Mouse (Mus musculus) testis, postnatal 14 days (tissue): ENCODE results near the gene Tmem26.

ENCODE experiments used
- DNase-seq: peaks from one replicate; pipeline ENCODE4 v3.0.0; 2021; ENCODE audit warnings: low spot score

The Tmem26 gene

GRCm38 (mm10) chr10:68750921-68751320 lies 27.5 kb downstream of the Tmem26 start:
- no peak for DNase-seq

DNA sequence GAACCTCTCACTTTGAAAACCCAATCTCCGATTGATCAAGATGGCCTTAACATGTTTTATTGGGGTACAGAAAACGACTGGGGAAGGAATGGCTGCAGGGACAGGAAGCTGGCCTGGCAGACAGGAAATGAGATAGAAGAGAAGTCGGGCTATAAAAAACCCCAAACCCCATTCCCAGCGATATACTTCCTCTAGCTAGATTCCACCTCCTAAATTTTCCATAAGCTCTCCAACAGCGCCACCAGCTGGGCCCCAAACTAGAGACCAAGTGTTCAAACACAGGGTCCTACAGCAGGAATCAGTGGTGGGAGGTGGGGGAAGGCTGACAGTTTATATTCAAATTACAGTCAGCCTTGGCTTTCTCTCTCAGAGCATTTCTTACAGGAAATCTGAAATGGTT lies 35.8 kb downstream of the Tmem26 start:
- DNase-seq = no peak

DNA sequence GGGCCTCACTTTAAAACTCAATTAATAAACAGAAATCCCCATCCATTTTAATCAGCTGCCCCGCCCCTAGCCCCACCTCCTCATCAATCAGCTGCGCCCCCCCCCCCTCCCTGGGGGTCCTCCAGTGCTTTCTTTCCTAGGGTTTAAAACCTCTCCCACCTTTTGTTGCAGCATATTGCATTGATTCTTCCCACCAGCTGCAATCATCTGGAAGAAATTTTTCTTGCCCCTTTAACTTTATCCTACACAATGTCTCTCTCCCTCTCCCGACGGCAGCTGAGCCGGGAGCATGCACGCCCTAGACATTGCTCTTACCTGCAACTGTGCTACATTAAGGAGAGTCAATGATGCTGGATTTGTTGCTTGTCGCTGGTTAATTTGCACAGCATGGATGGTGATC lies 36.3 kb downstream of the Tmem26 start:
- DNase-seq = no peak

GRCm38 (mm10) chr10:68781067-68781868 lies 57.8 kb downstream of the Tmem26 start:
- no peak for DNase-seq

DNA sequence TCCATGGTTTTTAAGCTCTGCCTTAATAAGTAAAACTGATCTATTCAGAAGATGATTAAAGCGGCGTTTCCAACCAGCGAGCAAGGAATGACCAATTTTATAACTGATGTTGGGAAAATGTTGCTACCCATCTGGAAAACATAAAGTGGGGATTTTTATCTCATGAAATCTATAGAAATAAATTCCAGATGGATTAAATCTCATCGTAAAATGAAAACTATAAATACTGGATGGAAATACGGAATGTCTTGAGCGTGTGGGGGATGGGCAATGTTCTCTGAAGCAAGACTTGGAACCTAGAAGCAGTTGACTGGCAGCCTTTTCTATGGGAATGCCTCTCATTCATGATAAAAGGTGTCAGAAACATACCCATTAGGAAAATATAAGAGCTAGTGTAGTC lies 59.3 kb downstream of the Tmem26 start:
- DNase-seq = no peak

DNA sequence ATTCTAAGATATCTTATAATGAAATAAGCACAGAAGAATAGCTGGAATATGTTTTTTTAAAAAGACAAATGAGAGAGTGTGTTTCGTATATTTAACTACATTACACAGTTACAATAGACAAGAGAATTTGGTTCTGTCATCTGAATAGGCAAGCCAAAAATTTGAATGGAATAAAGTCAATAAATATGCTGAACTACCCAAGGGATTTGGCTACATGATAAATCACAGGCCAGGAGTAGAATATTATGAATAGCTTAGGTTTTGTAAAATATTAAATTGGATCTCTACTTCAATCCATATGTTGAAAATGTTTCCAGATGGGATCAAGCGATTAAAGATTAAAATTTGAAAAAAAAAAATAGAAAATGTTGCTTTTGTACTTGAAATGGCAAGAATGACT lies 60.4 kb downstream of the Tmem26 start:
- no peak for DNase-seq

DNA sequence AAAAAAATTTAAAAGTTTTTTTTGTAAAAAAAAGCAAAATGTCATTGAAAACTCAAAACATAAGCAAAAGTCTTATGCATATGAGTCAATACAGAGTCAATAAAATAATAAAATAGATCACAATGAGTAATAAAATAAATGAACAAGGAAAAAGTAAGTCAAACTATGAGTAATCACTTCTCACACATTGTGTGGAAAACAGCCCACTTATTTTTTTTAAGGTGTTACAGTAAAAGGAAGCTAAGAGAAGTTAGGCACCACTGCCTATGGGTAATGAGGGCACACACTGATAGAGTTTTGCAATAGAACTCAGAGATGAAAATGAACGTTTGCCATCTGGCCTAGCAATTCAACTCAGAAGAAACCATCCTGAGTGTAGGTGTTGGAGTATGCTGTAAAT lies 61.0 kb downstream of the Tmem26 start:
- DNase-seq = no peak

DNA sequence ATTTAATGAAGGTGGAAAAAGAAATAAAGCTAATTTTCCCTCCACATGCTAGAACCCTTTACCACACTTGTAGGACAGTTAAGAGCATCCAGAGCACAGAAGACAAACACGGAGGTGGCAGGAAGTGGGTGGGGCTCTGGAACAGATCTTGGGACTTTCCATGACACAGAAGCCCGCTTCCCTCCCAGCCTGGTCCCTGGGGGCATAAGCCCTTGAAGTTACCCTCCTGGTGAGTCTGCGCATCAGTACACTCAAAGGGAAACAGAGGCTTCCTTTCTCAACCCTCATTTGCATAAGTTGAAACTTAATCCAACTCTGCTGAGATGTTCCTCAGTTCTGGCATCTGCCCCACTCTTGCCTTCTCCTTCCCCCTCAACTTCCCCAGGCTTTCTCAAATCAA lies 72.0 kb downstream of the Tmem26 start:
- DNase-seq = peak; percentile 16

DNA sequence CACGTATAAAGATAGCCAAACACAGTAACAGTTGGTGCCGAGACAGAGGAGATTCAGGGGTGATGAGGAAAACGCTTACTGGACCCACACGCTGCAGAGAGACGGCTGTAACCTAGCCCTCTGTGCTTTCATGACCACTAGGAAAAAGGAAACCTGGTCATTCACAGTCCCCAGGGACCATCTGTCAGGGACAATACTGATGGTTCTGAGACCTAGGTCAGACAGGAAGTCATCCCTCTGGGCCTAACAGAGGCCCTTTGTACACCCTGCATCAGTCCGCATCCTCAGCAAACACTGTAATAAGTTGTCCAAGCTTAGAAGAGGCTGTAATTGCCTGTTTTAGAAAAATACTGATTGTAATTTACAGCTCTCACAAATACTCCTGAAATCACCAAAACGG lies 76.4 kb downstream of the Tmem26 start:
- DNase-seq = no peak

DNA sequence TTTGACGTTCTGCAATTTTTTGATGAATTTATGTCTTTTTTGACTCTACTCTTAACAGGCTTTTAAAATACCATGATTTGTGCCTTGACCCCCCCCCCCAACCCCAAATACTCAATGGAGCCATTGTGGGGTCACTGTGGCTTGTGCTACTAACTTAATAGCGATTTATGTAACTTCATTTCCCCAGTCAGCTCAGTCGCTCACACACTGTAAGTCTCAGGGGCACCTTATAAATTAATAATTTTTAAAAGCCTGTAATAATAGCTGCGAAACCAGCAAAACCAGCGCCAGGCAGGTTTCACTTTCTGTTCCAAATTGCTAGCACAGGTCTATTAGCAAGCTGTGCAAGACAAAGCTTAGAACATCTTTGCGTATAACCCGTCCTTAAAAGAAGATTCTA lies 76.9 kb downstream of the Tmem26 start:
- DNase-seq = no peak

- DNase-seq = no peak
Observed at GRCm38 (mm10) chr10:68806328-68806727, 82.9 kb downstream of the Tmem26 start.

- DNase-seq = peak; percentile 16
Observed at GRCm38 (mm10) chr10:68810958-68811357, 87.5 kb downstream of the Tmem26 start.

GRCm38 (mm10) chr10:68812699-68813098 lies 89.3 kb downstream of the Tmem26 start:
- DNase-seq = peak; percentile 6

DNA sequence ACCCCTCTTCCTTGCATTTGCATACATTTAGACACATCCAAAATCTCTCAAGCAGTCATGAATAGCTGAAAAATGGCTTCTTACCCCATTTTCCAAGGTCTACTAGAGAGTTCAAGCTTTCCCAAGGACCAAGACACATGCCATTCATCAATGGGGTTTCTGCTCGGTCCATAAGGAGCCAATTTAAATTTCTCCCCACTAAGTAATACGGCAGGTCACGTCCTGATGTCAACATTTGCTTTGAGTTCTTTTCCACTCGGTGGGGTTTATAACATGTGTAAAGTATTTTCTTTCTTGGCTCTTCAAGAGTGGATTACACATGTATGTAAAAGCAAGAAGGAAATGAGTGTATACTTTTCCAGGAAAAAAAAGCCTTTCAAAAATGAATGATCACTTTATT lies 93.8 kb downstream of the Tmem26 start:
- no peak for DNase-seq

GRCm38 (mm10) chr10:68818065-68818759 lies 94.8 kb downstream of the Tmem26 start:
- DNase-seq = no peak

DNA sequence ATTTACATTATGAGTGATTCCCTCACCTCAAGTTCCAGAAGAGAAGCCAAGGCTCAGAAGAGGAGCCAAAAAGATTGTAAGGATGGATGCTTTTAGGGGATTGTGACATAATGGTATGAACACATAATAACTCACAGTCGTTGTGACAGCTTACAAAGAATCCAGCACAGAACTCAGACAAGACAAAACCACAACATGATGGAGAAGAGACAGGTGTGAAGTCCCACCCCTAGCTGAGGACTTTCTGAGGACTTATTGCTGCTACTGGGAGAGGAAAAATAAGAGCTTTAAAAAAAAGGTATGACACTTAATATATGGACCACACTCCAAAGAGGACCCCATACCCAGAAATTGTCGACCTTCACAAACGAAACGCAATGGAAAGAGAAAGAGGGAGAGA lies 101.1 kb downstream of the Tmem26 start:
- no peak for DNase-seq
